Mouse (Mus musculus): ENCODE data around the gene F13a1.

- no peak for TF ChIP-seq CTCF (IDR thresholded peaks at IDR 0.05; ENCODE audit: insufficient read depth, low read depth, low read length)
- TF ChIP-seq POLR2A (IDR thresholded peaks at IDR 0.05; ENCODE audit: insufficient read depth, low read depth, low read length) = no peak
These were observed 20.8 kb upstream of the F13a1 start for GRCm38 (mm10) chr13:37070824-37071223.

All from olfactory bulb, adult 2 months (tissue).